ENCODE assay signal across 8 mouse cellular contexts in the genomic region with DNA sequence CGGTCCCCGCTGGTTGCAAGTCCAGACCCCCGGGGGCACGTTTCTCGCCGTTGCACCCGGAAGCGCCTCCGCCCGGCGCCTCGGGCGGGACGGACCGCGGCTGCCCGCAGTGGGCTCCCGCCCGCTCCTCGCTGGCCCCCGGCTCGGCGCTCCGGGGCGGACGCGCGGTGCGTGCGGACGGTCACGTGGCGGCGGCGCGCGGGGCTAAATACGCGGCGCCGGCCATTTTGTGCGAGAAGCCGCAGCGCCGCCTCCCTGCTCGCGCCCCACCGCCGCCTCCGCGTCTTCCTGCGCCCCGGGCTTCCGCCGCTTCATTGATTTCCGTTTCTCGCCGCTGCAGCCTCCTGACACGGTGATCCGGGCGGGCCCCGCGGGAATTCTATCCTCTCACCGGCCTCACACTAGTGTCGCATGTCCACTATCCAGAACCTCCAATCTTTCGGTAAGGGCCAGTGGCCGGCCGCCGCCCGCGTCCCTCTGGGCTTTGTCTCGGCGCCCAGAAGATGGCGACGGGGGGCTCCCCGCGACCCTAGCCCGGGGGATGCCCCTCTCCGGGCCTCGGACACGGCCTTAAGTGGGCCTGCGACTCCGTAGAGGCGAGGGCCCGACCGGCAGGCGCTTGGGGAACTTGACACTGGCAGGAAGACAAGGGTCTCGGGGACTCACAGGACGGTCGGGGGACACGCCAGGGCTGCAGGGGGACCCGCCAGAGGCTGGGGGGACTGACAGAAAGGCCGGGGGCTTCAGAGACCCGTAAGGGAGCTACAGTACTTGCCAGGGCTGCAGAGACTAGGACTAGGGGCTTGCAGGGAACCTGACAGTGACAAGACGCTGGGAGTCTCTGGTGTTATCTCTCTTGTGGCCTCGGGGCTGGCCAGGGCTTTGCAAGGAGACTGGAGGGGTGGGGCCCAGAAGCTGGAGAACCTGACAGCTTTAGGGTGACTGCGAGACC. TPM values are rescaled to one million over a fixed set of nuclear protein-coding genes. Genes with fewer than 3 reads are reported as not detected.
DNase-seq lines count a peak whose midpoint lies in the region; ATAC-seq lines count a peak whose summit lies in the region.

No protein-coding gene starts in this region.

- DNase-seq in NIH3T3 (ENCODE audit: low read depth), result peak; percentile 85
- DNase-seq in cerebellum, postnatal 14 days, result peak; percentile 84 to 90
- peak; percentile 74 to 79 for DNase-seq in frontal cortex, postnatal 36 days (ENCODE audit: low spot score in 2 of 2)
- DNase-seq in left cerebral cortex, adult 11 months (ENCODE audit: low spot score), result peak; percentile 62
- DNase-seq in lung, postnatal 36 days, result peak; percentile 82
- peak; percentile 91 for DNase-seq in retina, postnatal 1 day
- peak; percentile 49 to 71 for DNase-seq in urinary bladder, adult 18-20 months (ENCODE audit: low spot score in 2 of 2)

- peak overlapping the region; percentile 71 for H3K4me2 ChIP-seq in hindbrain, embryonic 15.5 days

- peak; percentile 82 for ATAC-seq in hindbrain, embryonic 15.5 days (ENCODE audit: low FRiP score, low read depth)

- 1% methylated on average over 69 of the region's 97 CpGs for WGBS in hindbrain, embryonic 15.5 days

- H3K27me3 ChIP-seq in hindbrain, embryonic 15.5 days, result no peaks in the 10 kb centered on the region

- peaks cover 12% of the 10 kb centered on the region for H3K4me1 ChIP-seq in hindbrain, embryonic 15.5 days (replicated peaks)

- H3K4me3 ChIP-seq in hindbrain, embryonic 15.5 days, result peak overlapping the region; percentile 98

- no peaks in the 10 kb centered on the region for H3K9me3 ChIP-seq in hindbrain, embryonic 15.5 days

- H3K36me3 ChIP-seq in hindbrain, embryonic 15.5 days, result peaks cover 22% of the 10 kb centered on the region

- peak overlapping the region; percentile 94 for H3K27ac ChIP-seq in hindbrain, embryonic 15.5 days (replicated peaks)

- H3K9ac ChIP-seq in hindbrain, embryonic 15.5 days, result peak overlapping the region; percentile 99

RNA-seq across cellular contexts. Expression of gene Eif1b, which starts 0.6 kb away (rescaled TPM):
- 283 and 285 TPM in 2 replicates for polyA plus RNA-seq in hindbrain, embryonic 15.5 days (2015; fragmentation: Nextera tagmentation; extraction: Ambion mirVana)

RNA-seq across cellular contexts. Expression of gene Entpd3, which starts 46.9 kb away (rescaled TPM):
- polyA plus RNA-seq in hindbrain, embryonic 15.5 days (2015; fragmentation: Nextera tagmentation; extraction: Ambion mirVana), result 3.2 and 4.1 TPM in 2 replicates

Comparison
In these comparisons a context has a peak if more than half of its experiments do, and no peak if none do; other contexts are left out.
1. Peak in every context shown above with its lines: DNase-seq, ATAC-seq, H3K4me3 ChIP-seq and H3K27ac ChIP-seq.